Mouse (Mus musculus) Muller cell, postnatal 12 days (primary cell): Measurements from ENCODE around the gene Minos1.

Experiments used
- DNase-seq: peaks from one replicate; pipeline ENCODE4 v3.0.0-alpha.2; 2015; ENCODE audit errors: inconsistent ontology term

The Minos1 gene

GRCm38 (mm10) chr4:139064831-139065230, 66.1 kb downstream of the Minos1 start:
- no peak for DNase-seq

- peak; percentile 54 for DNase-seq
These were observed 71.3 kb downstream of the Minos1 start for GRCm38 (mm10) chr4:139059569-139059968.

DNA sequence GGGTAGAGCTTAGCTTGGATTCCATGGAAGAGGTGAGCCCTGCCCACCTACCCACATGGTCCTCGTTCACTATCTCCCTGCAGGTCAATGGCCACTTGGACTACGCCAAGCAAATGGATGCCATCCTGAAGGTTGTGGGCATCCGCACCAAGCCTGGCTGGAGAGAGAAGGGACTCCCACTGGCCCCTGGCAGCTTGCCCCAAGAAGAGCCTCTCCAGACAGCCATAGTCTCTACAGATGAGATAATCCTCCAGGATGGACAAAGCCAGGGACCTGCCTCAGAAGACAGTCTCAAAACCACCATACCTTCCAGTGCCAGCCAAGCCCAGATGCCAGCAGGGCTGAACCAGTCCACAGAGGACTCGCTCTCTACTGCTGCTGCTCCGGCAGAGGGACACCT, 72.9 kb downstream of the Minos1 start:
- no peak for DNase-seq

- DNase-seq: no peak
These were observed 73.6 kb downstream of the Minos1 start for GRCm38 (mm10) chr4:139057291-139057690.

DNA sequence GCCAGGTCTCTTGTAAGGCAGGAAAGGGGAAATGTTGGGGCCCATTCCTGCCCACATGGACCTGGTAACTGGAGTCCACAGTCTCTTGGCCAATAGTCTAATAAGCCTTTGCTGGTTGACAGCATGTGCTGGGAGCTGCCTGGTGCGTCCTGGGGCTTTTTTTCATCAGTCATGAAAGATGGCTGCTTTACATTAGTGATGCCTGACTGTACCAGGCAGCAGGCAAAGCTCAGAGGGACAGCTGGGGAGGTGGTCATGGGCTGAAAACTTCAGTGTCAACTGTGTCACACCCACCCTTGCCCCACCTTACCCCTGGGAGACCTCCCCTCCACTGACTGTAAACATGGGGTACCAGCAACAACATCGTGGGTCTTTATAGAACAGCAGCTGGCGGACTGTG, 75.2 kb downstream of the Minos1 start:
- no peak for DNase-seq

DNA sequence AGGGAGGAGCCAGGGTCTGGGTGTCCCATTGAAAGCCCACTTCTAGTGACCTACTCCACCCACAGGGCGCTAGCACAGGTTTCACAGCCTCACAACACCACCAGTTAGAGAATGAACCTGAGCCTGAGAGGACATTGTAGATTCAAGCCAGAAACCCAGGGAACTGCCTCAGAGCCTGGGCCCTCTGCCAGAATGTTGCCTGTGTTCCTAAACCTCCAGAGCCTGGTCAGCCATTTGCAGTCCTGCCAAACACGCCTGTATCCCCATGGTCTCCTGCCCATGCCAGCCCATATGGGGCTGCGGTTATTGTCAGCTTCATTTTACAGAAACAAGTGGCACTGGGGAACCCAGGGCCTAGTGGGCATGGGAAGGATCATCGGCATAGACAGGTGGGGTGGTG, 75.6 kb downstream of the Minos1 start:
- DNase-seq: peak; percentile 62

DNA sequence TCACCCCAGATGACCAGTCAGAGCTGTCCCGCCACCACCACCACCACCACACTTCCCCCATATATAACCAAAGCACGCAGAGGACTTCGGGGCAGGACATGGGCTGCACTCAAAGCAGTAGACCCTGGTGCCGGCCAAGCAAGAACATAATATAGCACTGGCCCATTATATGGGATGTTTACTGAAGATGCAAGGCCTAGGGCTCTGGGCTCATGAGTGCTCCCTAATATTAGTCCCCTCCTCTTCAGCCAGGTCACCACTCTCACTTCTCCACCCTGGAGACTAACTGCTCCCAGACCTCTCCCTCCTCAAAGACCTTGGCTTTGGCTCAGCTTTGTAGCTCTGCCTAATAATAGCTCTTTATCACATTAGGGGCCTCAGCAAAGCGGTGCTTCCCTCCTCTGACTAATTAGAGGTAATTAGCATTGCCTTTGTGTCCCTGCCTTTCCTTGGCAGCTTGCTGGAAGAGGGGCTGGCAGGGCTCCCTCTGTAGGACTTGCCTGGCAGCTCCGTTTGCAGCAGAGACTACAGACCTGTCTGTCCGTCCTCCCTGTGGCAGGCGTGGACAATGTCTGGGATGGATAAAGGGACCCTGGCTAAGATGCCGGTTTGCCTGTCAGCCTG, 76.5 kb downstream of the Minos1 start:
- peak; percentile 79 for DNase-seq

- no peak for DNase-seq
These were observed 77.5 kb downstream of the Minos1 start for GRCm38 (mm10) chr4:139053391-139053790.

DNA sequence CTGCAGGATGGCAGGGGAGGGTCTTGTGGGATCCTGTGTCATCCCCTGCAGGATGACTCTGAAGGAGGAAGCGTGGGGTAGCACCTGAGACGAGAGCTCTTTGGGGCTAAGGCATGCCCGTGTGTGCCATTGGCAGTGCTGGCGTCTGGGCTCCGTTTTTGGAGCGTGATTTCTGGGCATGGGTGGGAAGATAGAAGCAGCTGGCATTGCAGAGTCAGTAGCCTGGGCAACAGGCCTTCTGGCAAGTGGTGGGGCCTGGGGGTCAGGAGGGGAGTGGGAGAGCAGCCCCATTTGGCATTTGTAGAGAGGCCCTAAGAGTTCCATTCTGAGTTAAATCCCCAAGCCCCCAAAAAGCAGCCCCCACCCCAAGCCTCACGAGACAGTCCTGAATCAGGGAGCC, 78.1 kb downstream of the Minos1 start:
- no peak for DNase-seq
